Mouse (Mus musculus): ENCODE data around the gene Tradd.
"Not testable (repeated sequence)": the region's sequence is repeated elsewhere in the genome, so short reads cannot be mapped to it uniquely, and the experiment has no call there.

Gene Tradd

GRCm38 (mm10) chr8:105295256-105295655 lies 30.8 kb upstream of the Tradd start:
- no peak for DNase-seq (ENCODE audit: low spot score)

- no peak for DNase-seq (ENCODE audit: low spot score)
Measured at GRCm38 (mm10) chr8:105294776-105295175, 30.4 kb upstream of the Tradd start.

- DNase-seq (ENCODE audit: low spot score) = no peak
Measured at GRCm38 (mm10) chr8:105293405-105293804, 29.0 kb upstream of the Tradd start.

GRCm38 (mm10) chr8:105292471-105292870 lies 28.1 kb upstream of the Tradd start:
- DNase-seq (ENCODE audit: low spot score) = no peak

GRCm38 (mm10) chr8:105291802-105292201 lies 27.4 kb upstream of the Tradd start:
- DNase-seq (ENCODE audit: low spot score) = not testable (repeated sequence)

GRCm38 (mm10) chr8:105291364-105291763 lies 27.0 kb upstream of the Tradd start:
- DNase-seq (ENCODE audit: low spot score) = not testable (repeated sequence)

- peak; percentile 65 for DNase-seq (ENCODE audit: low spot score)
Measured at GRCm38 (mm10) chr8:105290554-105291314, 26.3 kb upstream of the Tradd start.

- DNase-seq (ENCODE audit: low spot score) = no peak
Measured at GRCm38 (mm10) chr8:105289805-105290460, 25.5 kb upstream of the Tradd start, which contains the start of gene 4931428F04Rik. 4931428F04Rik (minus strand) TSS chr8:105289864.

GRCm38 (mm10) chr8:105288958-105289732 lies 24.7 kb upstream of the Tradd start:
- DNase-seq (ENCODE audit: low spot score) = peak; percentile 80

GRCm38 (mm10) chr8:105288231-105288630 lies 23.8 kb upstream of the Tradd start:
- no peak for DNase-seq (ENCODE audit: low spot score)

GRCm38 (mm10) chr8:105286907-105287306 lies 22.5 kb upstream of the Tradd start:
- DNase-seq (ENCODE audit: low spot score) = no peak

- no peak for DNase-seq (ENCODE audit: low spot score)
Measured at GRCm38 (mm10) chr8:105285514-105285913, 21.1 kb upstream of the Tradd start.

- no peak for DNase-seq (ENCODE audit: low spot score)
Measured at GRCm38 (mm10) chr8:105283074-105283473, 18.7 kb upstream of the Tradd start.

GRCm38 (mm10) chr8:105282239-105282638 lies 17.8 kb upstream of the Tradd start:
- DNase-seq (ENCODE audit: low spot score) = no peak

GRCm38 (mm10) chr8:105281821-105282220 lies 17.4 kb upstream of the Tradd start:
- DNase-seq (ENCODE audit: low spot score) = no peak

- DNase-seq (ENCODE audit: low spot score) = no peak
Measured at GRCm38 (mm10) chr8:105280567-105280966, 16.2 kb upstream of the Tradd start.

- DNase-seq (ENCODE audit: low spot score) = peak; percentile 81
Measured at GRCm38 (mm10) chr8:105278911-105279334, 14.5 kb upstream of the Tradd start.

GRCm38 (mm10) chr8:105276292-105277120 lies 12.1 kb upstream of the Tradd start:
- no peak for DNase-seq (ENCODE audit: low spot score)

- no peak for DNase-seq (ENCODE audit: low spot score)
Measured at GRCm38 (mm10) chr8:105275840-105276239, 11.4 kb upstream of the Tradd start, which contains the start of gene Nol3. Nol3 (plus strand) TSS chr8:105276140.

- no peak for DNase-seq (ENCODE audit: low spot score)
Measured at GRCm38 (mm10) chr8:105275387-105275786, 11.0 kb upstream of the Tradd start.

GRCm38 (mm10) chr8:105270916-105271186 lies 6.4 kb upstream of the Tradd start:
- DNase-seq (ENCODE audit: low spot score) = no peak
